Mouse (Mus musculus) bone marrow macrophage, adult 2 months (primary cell): ENCODE measurements at regions not wholly inside any gene's neighbourhood (a gene's known extent, or its start where the extent isn't known, plus 50 kb on each side); places are given as distances from the start of the nearest gene placed in this dataset.

Experiments used
- CTCF ChIP-seq: IDR thresholded peaks from 2 replicates; pipeline ENCODE4 v1.5.1; 2012; ENCODE audit warnings: low read depth, mild to moderate bottlenecking, low read length, moderate library complexity
- POLR2A ChIP-seq: IDR thresholded peaks from 2 replicates; pipeline ENCODE4 v1.6.1; 2012; ENCODE audit warnings: mild to moderate bottlenecking, low read depth, low read length, borderline replicate concordance

- TF ChIP-seq CTCF (no peak), POLR2A (no peak)
Observed at GRCm38 (mm10) chr1:185519811-185520210, 65.2 kb downstream of the Slc30a10 start.
